Mouse (Mus musculus) gastrocnemius, adult 2 months (tissue): ENCODE measurements around the gene Samd1. TPM values are rescaled to one million over a fixed set of nuclear protein-coding genes. Genes with fewer than 3 reads are reported as not detected.

Source experiments
- DNase-seq: peaks from one replicate; pipeline ENCODE4 v3.0.0; 2022
- H3K27ac ChIP-seq: fragments of 200-600 bp; 2 replicates; pipeline ENCODE4 v1.8.1; 2022; ENCODE audit warnings: mild to moderate bottlenecking
- H3K4me3 ChIP-seq: fragments of 200-600 bp; 2 replicates; pipeline ENCODE4 v1.8.1; 2022; ENCODE audit warnings: mild to moderate bottlenecking, moderate library complexity
- CTCF ChIP-seq: fragments of 200-600 bp; IDR thresholded peaks from 2 replicates; pipeline ENCODE4 v1.8.1; 2022; ENCODE audit warnings: antibody characterized with exemption, mild to moderate bottlenecking, moderate library complexity
- intact Hi-C: fragments of 180-260 bp; cut with DNase I; formaldehyde crosslinking; loops from one replicate; pipeline ENCODE4 v1.15.1; 2025
- long read RNA-seq, 2 experiments: library from polyadenylated mRNA; stranded (forward); transcript quantifications; one replicate each; pipeline ENCODE4 v2.0.0; 2021
- total RNA-seq, 2 experiments: library from RNA; stranded (reverse); gene quantifications; 2 replicates each; pipeline ENCODE4 v1.2.3; 2021

The Samd1 gene
- total RNA-seq = 10 to 100 TPM; 15.1 to 19.8 TPM
- long read RNA-seq, experiment 1, partial matches to known transcripts = 0 of 4 reads
- long read RNA-seq, experiment 1, other reads (novel, unspliced or antisense) = 2 of 4 reads
- long read RNA-seq, experiment 2, partial matches to known transcripts = 0 of 5 reads
- long read RNA-seq, experiment 2, other reads (novel, unspliced or antisense) = 1 of 5 reads

- H3K4me3 ChIP-seq = peak within 1 kb of the TSS; percentile 93
- peak within 1 kb of the TSS; percentile 98 for H3K27ac ChIP-seq
- TF ChIP-seq CTCF = no peak
- DNase-seq = peak; percentile 75
- intact Hi-C loops = no loop called here
These were observed at the start of gene Samd1 for GRCm38 (mm10) chr8:83997511-83998141. Gene Samd1 (plus strand): TSS chr8:83997672.

- intact Hi-C loops = loop anchor here (5.0 kb wide), 1 partner anchor 172 kb away; no protein-coding TSS in a partner anchor
- H3K4me3 ChIP-seq = peak overlapping the region; percentile 83
- TF ChIP-seq CTCF = no peak
- peak overlapping the region; percentile 89 for H3K27ac ChIP-seq
- no peak for DNase-seq
These were observed 42.7 kb upstream of the Samd1 start for GRCm38 (mm10) chr8:83954749-83955105.

- DNase-seq = peak; percentile 98
- peak within 1 kb of the TSS; percentile 89 for H3K27ac ChIP-seq
- intact Hi-C loops = loop anchor here (5.0 kb wide), 1 partner anchor 173 kb away; no protein-coding TSS in a partner anchor
These were observed 42.1 kb upstream of the Samd1 start, which contains the start of the genes Gm10644 and Asf1b for GRCm38 (mm10) chr8:83955106-83955957. Gene Gm10644 (minus strand): TSS chr8:83955205. Gene Asf1b (plus strand): TSS chr8:83955507.

GRCm38 (mm10) chr8:83955958-83956218 lies 41.6 kb upstream of the Samd1 start:
- no peak for DNase-seq
- Histone ChIP-seq H3K4me3 (peak overlapping the region; percentile 83), H3K27ac (peak overlapping the region; percentile 59)
- intact Hi-C loops = loop anchor here (5.0 kb wide), 1 partner anchor 174 kb away; no protein-coding TSS in a partner anchor
- no peak for TF ChIP-seq CTCF

More at GRCm38 (mm10) chr8:83955106-83955957, 42.1 kb upstream of the Samd1 start, which contains the start of the genes Gm10644 and Asf1b:
- peak within 1 kb of the TSS; percentile 83 for H3K4me3 ChIP-seq
- peak; percentile 75 for TF ChIP-seq CTCF

GRCm38 (mm10) chr8:83956789-83957188 lies 40.7 kb upstream of the Samd1 start:
- peak; percentile 16; the same call in 1 of the 2 replicates for TF ChIP-seq CTCF
- H3K27ac ChIP-seq = no peak overlapping the region
- H3K4me3 ChIP-seq = no peak overlapping the region
- intact Hi-C loops = loop anchor here (5.0 kb wide), 1 partner anchor 174 kb away; no protein-coding TSS in a partner anchor
- DNase-seq = no peak

GRCm38 (mm10) chr8:83964015-83964765 lies 33.3 kb upstream of the Samd1 start:
- no peak overlapping the region for H3K4me3 ChIP-seq
- DNase-seq = peak; percentile 80
- TF ChIP-seq CTCF = no peak
- intact Hi-C loops = loop anchor here (1.0 to 10.0 kb wide), 2 partner anchors 16 to 519 kb away; no protein-coding TSS in a partner anchor
- H3K27ac ChIP-seq = peak overlapping the region; percentile 87

- intact Hi-C loops = loop anchor here (10.0 kb wide), 1 partner anchor 523 kb away; no protein-coding TSS in a partner anchor
- DNase-seq = no peak
- Histone ChIP-seq H3K27ac (no peak overlapping the region), H3K4me3 (no peak overlapping the region)
- no peak for TF ChIP-seq CTCF
These were observed 29.8 kb upstream of the Samd1 start for GRCm38 (mm10) chr8:83967701-83968100.

GRCm38 (mm10) chr8:83971121-83971520 lies 26.4 kb upstream of the Samd1 start:
- peak overlapping the region; percentile 93; the same call in 1 of the 2 replicates for H3K27ac ChIP-seq
- DNase-seq = no peak
- intact Hi-C loops = no loop called here
- no peak for TF ChIP-seq CTCF
- no peak overlapping the region for H3K4me3 ChIP-seq

- Histone ChIP-seq H3K27ac (peak overlapping the region; percentile 93), H3K4me3 (peak overlapping the region; percentile 95)
- no peak for TF ChIP-seq CTCF
- intact Hi-C loops = no loop called here
- no peak for DNase-seq
These were observed 25.8 kb upstream of the Samd1 start for GRCm38 (mm10) chr8:83971661-83972060.

GRCm38 (mm10) chr8:83972150-83973120 lies 25.0 kb upstream of the Samd1 start, which contains the start of gene Prkaca:
Gene Prkaca (plus strand): TSS chr8:83972993.
- peak; percentile 100 for DNase-seq
- intact Hi-C loops = no loop called here
- Histone ChIP-seq H3K27ac (peak within 1 kb of the TSS; percentile 93), H3K4me3 (peak within 1 kb of the TSS; percentile 95)
- no peak for TF ChIP-seq CTCF
